Mouse (Mus musculus) gonadal fat pad, adult 2 months (tissue): Measurements from ENCODE around the gene Zfp827. TPM values are rescaled to one million over a fixed set of nuclear protein-coding genes. Genes with fewer than 3 reads are reported as not detected.

Experiments used
- DNase-seq: peaks from one replicate; pipeline ENCODE4 v3.0.0-alpha.2; 2012; ENCODE audit warnings: low read depth
- polyA plus RNA-seq: library from polyadenylated mRNA; depleted of rRNA; stranded (reverse); fragments of >200 nt; gene quantifications from 2 replicates; pipeline ENCODE4 v1.2.3, GENCODE M21; 2012

Zfp827 gene
- polyA plus RNA-seq, 1 experiment = 8.4 TPM

- DNase-seq = no peak
Observed at GRCm38 (mm10) chr8:79157366-79157765, 129.1 kb downstream of the Zfp827 start.

- DNase-seq = no peak
Observed at GRCm38 (mm10) chr8:79158357-79158756, 130.1 kb downstream of the Zfp827 start.

GRCm38 (mm10) chr8:79159397-79159796, 131.2 kb downstream of the Zfp827 start:
- DNase-seq = no peak

GRCm38 (mm10) chr8:79160302-79160701, 132.1 kb downstream of the Zfp827 start:
- no peak for DNase-seq

GRCm38 (mm10) chr8:79161172-79161778, 133.0 kb downstream of the Zfp827 start:
- DNase-seq = no peak

- DNase-seq = no peak
Observed at GRCm38 (mm10) chr8:79162533-79163308, 134.5 kb downstream of the Zfp827 start.

GRCm38 (mm10) chr8:79164336-79164735, 136.1 kb downstream of the Zfp827 start:
- no peak for DNase-seq

- no peak for DNase-seq
Observed at GRCm38 (mm10) chr8:79165276-79165675, 137.0 kb downstream of the Zfp827 start.

GRCm38 (mm10) chr8:79173606-79174005, 145.4 kb downstream of the Zfp827 start:
- no peak for DNase-seq

GRCm38 (mm10) chr8:79175991-79176390, 147.8 kb downstream of the Zfp827 start:
- DNase-seq = no peak

- DNase-seq = no peak
Observed at GRCm38 (mm10) chr8:79179678-79180077, 151.4 kb downstream of the Zfp827 start.

- no peak for DNase-seq
Observed at GRCm38 (mm10) chr8:79185488-79185887, 157.3 kb downstream of the Zfp827 start.

GRCm38 (mm10) chr8:79190071-79190470, 161.8 kb downstream of the Zfp827 start:
- no peak for DNase-seq

- DNase-seq = no peak
Observed at GRCm38 (mm10) chr8:79196481-79196880, 168.2 kb downstream of the Zfp827 start.

- no peak for DNase-seq
Observed at GRCm38 (mm10) chr8:79198675-79199074, 170.4 kb downstream of the Zfp827 start.

GRCm38 (mm10) chr8:79201446-79202147, 173.4 kb downstream of the Zfp827 start:
- DNase-seq = no peak

- DNase-seq = peak; percentile 79
Observed at GRCm38 (mm10) chr8:79206895-79207294, 178.7 kb downstream of the Zfp827 start.

- DNase-seq = no peak
Observed at GRCm38 (mm10) chr8:79208181-79208580, 179.9 kb downstream of the Zfp827 start.

- DNase-seq = peak; percentile 63
Observed at GRCm38 (mm10) chr8:79208691-79209640, 180.7 kb downstream of the Zfp827 start.

GRCm38 (mm10) chr8:79209641-79210358, 181.6 kb downstream of the Zfp827 start:
- no peak for DNase-seq

- no peak for DNase-seq
Observed at GRCm38 (mm10) chr8:79211630-79212029, 183.4 kb downstream of the Zfp827 start.
